Mouse (Mus musculus) MEL (cell line): ENCODE results near the gene Slc29a3. TPM values are rescaled to one million over a fixed set of nuclear protein-coding genes. Genes with fewer than 3 reads are reported as not detected.

Experiments used
- DNase-seq: peaks from one replicate; pipeline ENCODE4 v3.0.0; 2011; ENCODE audit warnings: low read depth, low spot score
- H3K27ac ChIP-seq: 2 replicates; pipeline ENCODE4 v1.5.1; 2012; ENCODE audit warnings: low read depth, mild to moderate bottlenecking, control low read depth, low read length, moderate library complexity; ENCODE audit not compliant: control insufficient read depth
- H3K27me3 ChIP-seq, 2 experiments: fragments of 150-350 bp in 1 of 2; sonication (generic) in 1 of 2; 2 replicates each; pipeline ENCODE4 v1.6.1; 2012; ENCODE audit warnings: low read length in 2 of 2, mild to moderate bottlenecking in 2 of 2, improper control_type of control experiment in 1 of 2, moderate library complexity in 1 of 2; ENCODE audit not compliant: insufficient read depth in 2 of 2, control insufficient read depth in 1 of 2
- H3K36me3 ChIP-seq, 2 experiments: 2 replicates each; pipeline ENCODE4 v1.6.1; 2012 to 2014; ENCODE audit warnings: low read length in 2 of 2, improper control_type of control experiment in 1 of 2, inconsistent platforms in 1 of 2, mild to moderate bottlenecking in 1 of 2; ENCODE audit not compliant: insufficient read depth in 2 of 2, control insufficient read depth in 1 of 2
- H3K4me1 ChIP-seq, 2 experiments: fragments of 150-350 bp in 1 of 2; sonication (generic) in 1 of 2; 2 replicates each; pipeline ENCODE4 v1.6.1; 2012; ENCODE audit warnings: low read length in 2 of 2, improper control_type of control experiment in 1 of 2, mild to moderate bottlenecking in 1 of 2; ENCODE audit not compliant: insufficient read depth in 2 of 2, control insufficient read depth in 1 of 2
- H3K4me3 ChIP-seq, 2 experiments: fragments of 150-350 bp in 1 of 2; sonication (generic) in 1 of 2; 2 replicates each; pipeline ENCODE4 v1.5.1; 2012; ENCODE audit warnings: low read depth in 2 of 2, low read length in 2 of 2, mild to moderate bottlenecking in 2 of 2, moderate library complexity in 2 of 2, control low read depth in 1 of 2, improper control_type of control experiment in 1 of 2; ENCODE audit not compliant: control insufficient read depth in 1 of 2, insufficient read depth in 1 of 2
- H3K79me2 ChIP-seq: 2 replicates; pipeline ENCODE4 v1.6.1; 2012; ENCODE audit warnings: mild to moderate bottlenecking, low read length, moderate library complexity; ENCODE audit not compliant: control insufficient read depth, poor library complexity, insufficient read depth
- H3K9ac ChIP-seq: 2 replicates; pipeline ENCODE4 v1.6.1; 2012; ENCODE audit warnings: low read depth, mild to moderate bottlenecking, control low read depth, low read length, moderate library complexity; ENCODE audit not compliant: control insufficient read depth, poor library complexity, severe bottlenecking
- H3K9me3 ChIP-seq: fragments of 150-350 bp; sonication (generic); replicated peaks from 2 replicates; pipeline ENCODE4 v1.6.1; 2012; ENCODE audit warnings: mild to moderate bottlenecking, low read length, improper control_type of control experiment, moderate library complexity; ENCODE audit not compliant: insufficient read depth
- CHD1 ChIP-seq: IDR thresholded peaks from 2 replicates; pipeline ENCODE4 v1.6.1; 2012; ENCODE audit warnings: low read depth, mild to moderate bottlenecking, inconsistent platforms, low read length, improper control_type of control experiment
- CHD2 ChIP-seq: IDR thresholded peaks from 2 replicates; pipeline ENCODE4 v1.6.1; 2011; ENCODE audit warnings: low read length, improper control_type of control experiment
- E2F4 ChIP-seq: IDR thresholded peaks from 2 replicates; pipeline ENCODE4 v1.6.1; 2011; ENCODE audit warnings: low read depth, low read length, improper control_type of control experiment, borderline replicate concordance
- ELF1 ChIP-seq: IDR thresholded peaks from 2 replicates; pipeline ENCODE4 v1.6.1; 2014; ENCODE audit warnings: low read depth, mild to moderate bottlenecking, inconsistent platforms, low read length, improper control_type of control experiment, moderate library complexity
- EP300 ChIP-seq, 2 experiments: IDR thresholded peaks; 2 replicates each; pipeline ENCODE4 v1.6.1; 2011; ENCODE audit warnings: improper control_type of control experiment in 2 of 2, low read length in 2 of 2, low read depth in 1 of 2, mild to moderate bottlenecking in 1 of 2
- ETS1 ChIP-seq: IDR thresholded peaks from 2 replicates; pipeline ENCODE4 v1.6.1; 2012; ENCODE audit warnings: low read depth, mild to moderate bottlenecking, inconsistent platforms, low read length, improper control_type of control experiment, moderate library complexity
- GATA1 ChIP-seq: IDR thresholded peaks from 2 replicates; pipeline ENCODE4 v1.6.1; 2011; ENCODE audit warnings: low read depth, low read length, improper control_type of control experiment
- HCFC1 ChIP-seq: IDR thresholded peaks from 2 replicates; pipeline ENCODE4 v1.6.1; 2012; ENCODE audit warnings: low read depth, mild to moderate bottlenecking, inconsistent platforms, low read length, improper control_type of control experiment, moderate library complexity
- JUND ChIP-seq: IDR thresholded peaks from 2 replicates; pipeline ENCODE4 v1.6.1; 2011; ENCODE audit warnings: low read depth, mild to moderate bottlenecking, improper control_type of control experiment, low read length
- KAT2A ChIP-seq: conservative IDR thresholded peaks from 2 replicates; pipeline ENCODE4 v1.6.1; 2012; ENCODE audit warnings: low read depth, low read length, improper control_type of control experiment, inconsistent platforms
- MAFK ChIP-seq: IDR thresholded peaks from 2 replicates; pipeline ENCODE4 v1.6.1; 2011; ENCODE audit warnings: low read depth, mild to moderate bottlenecking, low read length, improper control_type of control experiment, borderline replicate concordance
- MAX ChIP-seq: IDR thresholded peaks from 2 replicates; pipeline ENCODE4 v1.6.1; 2011; ENCODE audit warnings: low read length, improper control_type of control experiment
- MEF2A ChIP-seq: IDR thresholded peaks from 2 replicates; pipeline ENCODE4 v1.6.1; 2014; ENCODE audit warnings: low read depth, mild to moderate bottlenecking, inconsistent platforms, low read length, improper control_type of control experiment; ENCODE audit not compliant: poor library complexity, insufficient replicate concordance, severe bottlenecking; ENCODE audit errors: extremely low read depth
- MXI1 ChIP-seq: IDR thresholded peaks from 2 replicates; pipeline ENCODE4 v1.6.1; 2011; ENCODE audit warnings: mild to moderate bottlenecking, low read depth, low read length, improper control_type of control experiment
- MYC ChIP-seq: IDR thresholded peaks from 2 replicates; pipeline ENCODE4 v1.6.1; 2011; ENCODE audit warnings: low read depth, mild to moderate bottlenecking, low read length, improper control_type of control experiment, moderate library complexity
- NRF1 ChIP-seq: IDR thresholded peaks from 2 replicates; pipeline ENCODE4 v1.6.1; 2014; ENCODE audit warnings: low read depth, mild to moderate bottlenecking, inconsistent platforms, low read length, improper control_type of control experiment, moderate library complexity; ENCODE audit not compliant: poor library complexity, insufficient read depth, severe bottlenecking
- POLR2AphosphoS5 ChIP-seq: IDR thresholded peaks from 2 replicates; pipeline ENCODE4 v1.6.1; 2012; ENCODE audit warnings: low read depth, borderline replicate concordance, mild to moderate bottlenecking, inconsistent platforms, low read length, moderate library complexity, mixed read lengths
- RAD21 ChIP-seq: IDR thresholded peaks from 2 replicates; pipeline ENCODE4 v1.6.1; 2011; ENCODE audit warnings: mild to moderate bottlenecking, low read depth, low read length, improper control_type of control experiment
- RCOR1 ChIP-seq: IDR thresholded peaks from 2 replicates; pipeline ENCODE4 v1.6.1; 2012; ENCODE audit warnings: low read depth, mild to moderate bottlenecking, inconsistent platforms, low read length, improper control_type of control experiment
- SIN3A ChIP-seq: IDR thresholded peaks from 2 replicates; pipeline ENCODE4 v1.6.1; 2012; ENCODE audit warnings: low read length, improper control_type of control experiment, inconsistent platforms
- SMC3 ChIP-seq: IDR thresholded peaks from 2 replicates; pipeline ENCODE4 v1.6.1; 2011; ENCODE audit warnings: low read depth, low read length, improper control_type of control experiment
- TAL1 ChIP-seq: IDR thresholded peaks from 2 replicates; pipeline ENCODE4 v1.6.1; 2012; ENCODE audit warnings: mild to moderate bottlenecking, inconsistent platforms, low read length, moderate library complexity, mixed read lengths
- TBP ChIP-seq: IDR thresholded peaks from 2 replicates; pipeline ENCODE4 v1.8.0; 2011; ENCODE audit warnings: low read depth, low read length, improper control_type of control experiment
- TCF12 ChIP-seq: IDR thresholded peaks from 2 replicates; pipeline ENCODE4 v1.6.1; 2014; ENCODE audit warnings: low read depth, mild to moderate bottlenecking, inconsistent platforms, low read length, improper control_type of control experiment, moderate library complexity
- UBTF ChIP-seq: IDR thresholded peaks from 2 replicates; pipeline ENCODE4 v1.6.1; 2012; ENCODE audit warnings: low read depth, mild to moderate bottlenecking, inconsistent platforms, low read length, improper control_type of control experiment, moderate library complexity, borderline replicate concordance; ENCODE audit not compliant: insufficient read depth
- ZMIZ1 ChIP-seq: IDR thresholded peaks from 2 replicates; pipeline ENCODE4 v1.6.1; 2012; ENCODE audit warnings: low read depth, mild to moderate bottlenecking, inconsistent platforms, low read length, improper control_type of control experiment, moderate library complexity
- polyA plus RNA-seq, 2 experiments: library from polyadenylated mRNA; stranded (reverse) in 1 of 2; unstranded in 1 of 2; fragments of >175 nt in 1 of 2; fragments of >200 nt in 1 of 2; gene quantifications; 2 replicates each; pipeline versions ENCODE4 v1.2.1 to v1.2.4; 2012; ENCODE audit warnings: low replicate concordance in 2 of 2, low read depth in 1 of 2; ENCODE audit not compliant: insufficient read length in 2 of 2, insufficient read depth in 1 of 2, missing spikeins in 1 of 2
- total RNA-seq: library from RNA; depleted of rRNA; stranded (reverse); fragments of 300-350 nt; gene quantifications from 2 replicates; pipeline ENCODE4 v1.2.3, GENCODE M21; 2012

The Slc29a3 gene
- total and polyA plus RNA-seq, 3 experiments: 2.4 to 46.0 (median 7.7) TPM

GRCm38 (mm10) chr10:60708837-60709236, 43.8 kb downstream of the Slc29a3 start:
- no peaks in the 10 kb centered on the region for H3K36me3 ChIP-seq
- no peak overlapping the region for H3K27ac ChIP-seq
- H3K4me1 ChIP-seq: no peaks in the 10 kb centered on the region
- no peak for TF ChIP-seq MAFK
- no peak for TF ChIP-seq MEF2A
- TF ChIP-seq JUND: no peak
- no peak for TF ChIP-seq CHD2
- no peak for TF ChIP-seq E2F4
- TF ChIP-seq SIN3A: no peak
- no peak for TF ChIP-seq CHD1
- no peak for TF ChIP-seq TAL1
- no peak for TF ChIP-seq EP300 (IDR thresholded peaks at IDR 0.05; ENCODE audit: low read depth in 1 of 2, low read length in 2 of 2)
- no peak for TF ChIP-seq MYC
- TF ChIP-seq UBTF: no peak
- no peak for TF ChIP-seq NRF1
- no peaks in the 10 kb centered on the region for H3K79me2 ChIP-seq
- H3K9me3 ChIP-seq: no peaks in the 10 kb centered on the region
- no peak for DNase-seq
- H3K27me3 ChIP-seq: no peaks in the 10 kb centered on the region
- H3K9ac ChIP-seq: no peak overlapping the region
- H3K4me3 ChIP-seq: no peak overlapping the region

DNA sequence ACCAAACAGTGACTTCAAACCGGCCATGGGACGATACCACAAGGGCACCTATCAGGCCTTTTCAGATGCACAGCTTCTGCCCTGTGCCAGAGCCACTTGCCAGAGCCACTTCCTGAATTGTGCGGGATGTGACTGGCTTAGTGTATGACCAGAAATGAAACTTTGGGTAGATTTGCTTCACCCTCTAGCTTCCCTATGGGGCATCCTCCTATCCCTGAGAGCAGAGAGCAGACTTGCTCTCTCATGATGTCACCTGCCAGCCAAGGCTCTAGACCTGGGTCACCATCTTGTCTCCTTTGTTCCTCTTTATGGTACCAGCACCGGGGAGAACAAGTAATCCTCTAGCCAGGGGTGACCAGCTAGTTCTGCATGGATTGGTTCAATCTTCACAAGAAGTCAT, 46.3 kb downstream of the Slc29a3 start:
- no peak for DNase-seq
- TF ChIP-seq RCOR1 (no peak), SMC3 (no peak), TAL1 (no peak), TCF12 (no peak), MAFK (no peak), KAT2A (no peak), POLR2AphosphoS5 (no peak), HCFC1 (no peak), MXI1 (no peak), CHD2 (no peak), RAD21 (no peak), ZMIZ1 (no peak), EP300 (IDR thresholded peaks at IDR 0.05; ENCODE audit: low read depth in 1 of 2, low read length in 2 of 2) (no peak), ETS1 (no peak), ELF1 (no peak), UBTF (no peak), JUND (no peak), GATA1 (no peak), TBP (no peak), MAX (no peak)
- TF ChIP-seq, all 39 proteins: peak for 0
- Histone ChIP-seq H3K9me3 (no peaks in the 10 kb centered on the region), H3K36me3 (no peaks in the 10 kb centered on the region), H3K27me3 (no peaks in the 10 kb centered on the region), H3K4me1 (no peaks in the 10 kb centered on the region), H3K4me3 (no peak overlapping the region), H3K79me2 (no peaks in the 10 kb centered on the region), H3K27ac (no peak overlapping the region), H3K9ac (no peak overlapping the region)
